Mouse (Mus musculus): ENCODE results near the gene Akap6.

Akap6 gene

DNA sequence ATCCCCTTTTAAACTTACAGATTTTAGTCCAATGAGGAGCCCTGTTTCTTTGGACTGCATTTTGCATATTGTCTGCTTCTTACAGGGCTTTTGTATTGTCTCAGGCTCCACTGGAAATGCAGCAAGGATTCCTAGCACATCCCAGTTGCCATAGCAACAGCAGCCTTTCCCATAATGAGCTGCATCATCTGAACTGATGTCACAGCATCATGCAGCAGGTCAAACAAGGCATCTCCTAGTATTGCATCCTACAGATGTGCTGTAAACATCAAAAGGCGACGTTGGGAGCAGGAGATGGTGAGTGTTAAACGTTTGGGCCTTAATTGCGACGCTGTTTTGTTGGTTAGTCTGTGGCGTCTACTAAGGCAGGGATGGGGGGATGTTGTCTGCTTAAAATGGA, at the start of gene Akap6:
Gene Akap6, plus strand, starts transcription at position 238 of the 400 bp plus-strand sequence.
- DNase-seq (ENCODE audit: low spot score): no peak

DNA sequence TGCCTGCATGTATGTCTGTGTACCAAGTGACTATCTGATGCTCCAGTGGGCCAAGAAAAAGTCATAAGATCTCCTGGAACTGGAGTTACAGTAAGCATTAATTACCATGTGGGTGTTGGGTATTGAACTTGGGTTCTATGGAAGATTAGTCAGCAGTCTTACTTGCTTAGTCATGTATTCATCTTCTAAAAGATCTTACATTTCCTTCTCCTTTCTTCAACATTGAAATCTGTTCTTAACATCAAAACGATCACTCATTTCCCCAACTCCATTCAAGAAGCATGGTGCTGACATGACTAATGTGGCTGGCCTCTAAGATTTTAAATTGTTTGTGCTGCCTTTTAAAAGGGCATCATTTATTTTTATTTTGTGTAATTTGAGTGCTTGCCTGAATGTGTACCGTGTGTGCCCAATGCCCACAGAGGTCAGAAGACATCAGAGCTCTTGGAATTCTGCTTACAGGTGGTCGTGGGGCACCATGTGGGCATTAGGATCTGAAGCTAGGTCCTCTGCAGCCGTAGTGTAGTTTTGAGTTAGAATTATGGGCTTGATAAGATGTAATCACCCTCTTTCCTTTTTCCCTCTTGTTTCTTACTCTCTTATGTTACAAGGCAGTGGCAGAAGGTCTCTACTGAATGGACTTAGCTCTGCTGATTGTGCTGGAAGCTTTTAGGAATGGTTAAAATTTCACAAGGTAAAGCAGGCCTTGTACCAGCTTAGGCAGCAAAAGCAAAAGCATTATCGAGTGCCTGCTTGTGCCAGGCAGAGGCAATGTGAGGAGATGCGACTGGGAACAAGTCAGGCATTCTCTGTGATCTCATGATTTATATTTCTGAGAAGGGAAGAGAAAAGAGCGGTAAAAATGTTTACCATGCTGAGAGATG, 36.0 kb upstream of the Akap6 start:
- no peak for DNase-seq (ENCODE audit: low spot score)

DNA sequence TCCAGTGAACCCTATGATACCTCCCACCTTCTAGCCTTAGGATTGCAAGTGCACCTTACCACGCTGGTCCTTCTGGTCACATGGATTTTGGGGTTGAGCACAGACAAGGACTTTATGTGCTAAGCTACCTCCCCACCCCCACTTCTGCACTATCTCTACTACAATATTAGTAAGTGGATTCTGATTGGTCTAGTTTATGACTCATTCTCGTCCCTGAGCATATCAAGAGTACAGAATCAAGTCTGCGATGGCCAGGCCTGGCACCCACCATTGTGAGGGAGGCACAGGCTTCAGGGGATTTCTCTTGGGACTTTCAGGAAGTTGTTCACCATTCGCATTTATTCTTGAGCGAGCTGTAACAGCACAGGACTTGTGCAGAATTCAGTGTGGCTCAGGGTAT, 34.2 kb upstream of the Akap6 start:
- DNase-seq (ENCODE audit: low spot score): no peak

DNA sequence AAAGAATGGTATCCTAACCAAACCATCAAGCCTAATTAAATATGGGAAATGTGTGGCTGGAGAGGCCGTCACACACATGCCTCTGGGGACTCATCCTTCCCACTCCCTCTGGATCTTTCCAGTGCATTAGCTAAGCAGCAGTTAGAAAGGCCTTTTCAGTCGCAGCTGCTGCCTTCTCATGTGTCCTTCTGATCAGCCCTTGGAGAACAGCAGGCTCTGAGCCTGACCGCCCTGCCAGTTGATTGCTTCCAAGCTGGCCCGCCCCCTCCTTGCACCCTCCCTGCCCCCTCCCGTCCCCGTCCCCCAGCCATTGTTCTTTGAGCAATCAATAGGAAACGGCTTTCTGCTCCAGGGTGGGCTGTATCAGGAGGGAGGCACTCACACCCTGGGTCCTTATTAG, 27.7 kb upstream of the Akap6 start:
- no peak for DNase-seq (ENCODE audit: low spot score)

DNA sequence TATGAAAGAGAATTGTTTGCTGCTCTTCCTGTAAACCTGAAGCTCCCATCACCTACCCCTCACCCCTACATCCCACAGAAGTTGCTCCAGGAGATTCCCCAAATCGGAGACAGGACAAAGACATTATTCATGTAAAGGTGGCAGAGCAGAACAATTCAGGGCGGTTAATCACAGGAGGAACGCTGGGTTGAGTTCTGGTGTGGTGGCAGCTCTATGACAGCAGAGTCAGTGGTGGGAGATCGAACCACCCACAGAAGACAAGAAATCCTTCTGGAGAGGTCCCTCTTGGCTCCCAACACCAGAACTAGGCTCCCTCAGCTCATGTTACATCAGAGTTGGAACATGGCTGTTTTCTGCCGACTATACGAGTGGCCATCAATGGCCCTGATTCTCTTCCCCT, 27.2 kb upstream of the Akap6 start:
- DNase-seq (ENCODE audit: low spot score): no peak

DNA sequence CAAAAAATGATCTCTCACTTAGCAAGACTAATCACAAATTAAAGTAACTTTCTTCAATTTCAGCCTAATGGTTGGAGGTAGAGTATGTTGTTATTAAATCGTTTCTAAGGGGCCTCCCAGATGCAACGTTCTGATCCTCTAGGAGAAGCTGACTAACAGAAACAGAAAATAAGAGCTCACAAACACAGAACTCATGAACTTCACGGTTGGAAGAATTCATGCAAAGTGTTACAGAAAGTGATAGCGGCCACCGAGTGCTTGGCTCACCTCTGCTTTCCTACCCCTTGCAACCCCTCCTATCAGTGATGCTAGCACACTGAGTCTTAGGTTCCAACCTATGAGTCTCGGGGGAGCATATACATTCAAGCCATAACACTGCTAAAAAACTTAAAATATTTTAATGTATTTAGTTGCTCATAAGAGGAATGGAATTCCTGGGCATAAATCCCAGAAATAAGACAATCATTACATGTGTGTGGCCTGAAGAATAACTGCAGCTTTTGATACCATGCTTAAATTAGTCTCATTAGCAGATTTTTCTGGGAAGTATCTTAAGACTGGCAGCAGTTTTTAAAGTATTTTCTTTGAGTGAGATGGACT, 25.7 kb upstream of the Akap6 start:
- DNase-seq (ENCODE audit: low spot score): no peak

DNA sequence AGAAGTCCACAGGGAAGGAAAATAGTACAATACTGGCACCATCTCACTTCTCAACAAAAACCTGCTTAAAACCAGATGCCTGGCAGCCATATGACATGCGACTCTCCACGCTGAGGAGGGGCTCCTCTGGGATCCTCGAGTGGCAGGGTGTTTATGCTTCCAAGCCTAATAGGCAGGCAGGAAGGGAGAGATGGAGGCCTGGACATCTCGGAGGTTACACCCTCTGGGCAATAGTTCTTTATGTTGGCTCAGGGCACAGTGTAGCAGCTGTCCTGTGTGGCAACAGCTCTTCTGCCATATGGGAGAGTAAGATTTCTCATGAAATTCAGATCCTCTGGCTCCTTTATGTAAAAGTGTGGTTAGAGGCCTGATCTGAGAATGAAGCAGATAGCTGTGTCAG, 24.2 kb upstream of the Akap6 start:
- DNase-seq (ENCODE audit: low spot score): no peak

DNA sequence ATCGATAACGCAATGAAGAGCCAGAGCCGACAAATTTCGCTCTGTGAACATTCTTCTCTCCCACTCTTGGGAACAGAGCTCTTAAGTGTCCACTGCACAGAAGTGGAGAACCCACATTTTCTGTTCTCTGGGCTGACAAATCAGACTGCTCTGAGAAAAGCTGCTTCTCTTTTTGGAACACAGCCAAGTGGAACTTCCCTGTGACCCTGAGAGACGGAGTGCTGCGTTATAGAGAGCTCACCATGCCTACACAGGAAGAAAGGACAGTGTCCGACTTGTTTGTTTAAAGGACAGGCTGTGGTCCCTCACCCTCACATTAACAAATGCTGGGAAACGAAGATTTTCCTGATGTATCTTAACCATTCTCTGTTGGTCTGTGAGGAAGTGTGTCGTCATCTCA, 11.8 kb upstream of the Akap6 start:
- no peak for DNase-seq (ENCODE audit: low spot score)

DNA sequence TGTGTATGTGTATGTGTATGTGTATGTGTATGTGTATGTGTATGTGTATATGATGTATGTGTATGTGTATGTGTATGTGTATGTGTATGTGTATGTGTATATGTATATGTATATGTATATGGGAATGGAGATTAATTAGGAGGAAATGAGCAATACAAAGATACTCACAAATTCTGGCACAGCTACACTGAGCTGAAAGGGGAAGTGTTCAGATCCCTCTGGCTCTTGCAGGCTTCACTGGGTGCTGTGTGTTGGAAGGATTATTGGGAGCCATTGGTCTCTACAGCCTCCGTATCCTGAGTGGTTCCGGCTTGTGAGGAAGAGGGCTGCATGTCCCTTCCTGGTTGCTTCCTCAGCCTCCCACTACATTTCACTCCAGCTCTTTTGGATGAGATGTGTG, 10.5 kb upstream of the Akap6 start:
- no peak for DNase-seq (ENCODE audit: low spot score)

DNA sequence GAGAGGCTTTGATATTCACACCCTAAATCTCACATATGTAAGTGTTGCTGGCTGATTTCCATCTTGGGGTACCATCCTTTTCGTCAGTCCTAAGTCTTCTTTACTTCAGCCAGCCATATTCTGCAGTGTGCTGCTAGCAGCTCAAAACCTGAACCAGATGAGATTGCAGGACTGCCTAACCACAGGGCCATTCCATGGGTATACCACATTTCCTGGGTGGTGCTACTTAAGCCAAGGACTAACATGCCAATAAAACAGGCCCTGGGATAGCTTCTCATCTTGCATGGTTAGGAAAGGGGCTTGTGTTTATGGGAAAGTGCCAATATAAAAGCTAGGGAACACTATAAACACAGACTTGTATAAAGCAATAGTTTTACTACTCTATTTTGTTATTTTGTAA, 7.6 kb upstream of the Akap6 start:
- no peak for DNase-seq (ENCODE audit: low spot score)

DNA sequence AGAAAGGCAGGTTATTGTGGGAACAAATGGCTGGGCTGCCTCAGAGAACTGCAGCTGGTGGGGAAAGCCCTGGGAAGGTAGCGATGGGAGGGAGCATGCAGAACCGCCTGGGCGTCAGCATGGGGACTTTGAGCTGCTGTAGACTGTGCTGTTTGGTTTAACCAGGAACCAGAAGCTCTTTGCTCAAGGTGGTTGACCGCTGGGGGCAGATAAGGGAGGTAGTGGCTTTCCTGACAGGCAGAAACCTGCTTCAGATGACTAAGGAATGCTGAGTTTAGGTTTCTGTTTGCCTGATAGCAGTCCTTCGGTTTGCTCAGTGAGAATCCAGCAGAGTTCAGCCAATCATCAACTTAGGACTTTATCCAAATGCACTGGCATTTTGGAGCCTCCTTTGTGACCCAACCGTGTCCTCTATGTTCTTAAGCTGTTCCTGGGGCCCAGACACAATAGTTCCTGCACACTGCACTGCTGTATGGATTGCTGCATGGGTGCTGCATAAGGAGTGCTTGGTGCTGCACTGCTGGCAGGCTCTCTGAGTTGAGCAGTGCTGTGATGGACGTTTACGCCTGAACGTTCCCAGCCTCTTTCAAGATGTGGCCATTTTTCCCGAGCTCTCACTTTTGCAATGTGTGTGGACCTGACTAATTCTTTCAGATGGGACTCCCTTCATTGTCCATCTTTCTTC, 6.8 kb upstream of the Akap6 start:
- no peak for DNase-seq (ENCODE audit: low spot score)

DNA sequence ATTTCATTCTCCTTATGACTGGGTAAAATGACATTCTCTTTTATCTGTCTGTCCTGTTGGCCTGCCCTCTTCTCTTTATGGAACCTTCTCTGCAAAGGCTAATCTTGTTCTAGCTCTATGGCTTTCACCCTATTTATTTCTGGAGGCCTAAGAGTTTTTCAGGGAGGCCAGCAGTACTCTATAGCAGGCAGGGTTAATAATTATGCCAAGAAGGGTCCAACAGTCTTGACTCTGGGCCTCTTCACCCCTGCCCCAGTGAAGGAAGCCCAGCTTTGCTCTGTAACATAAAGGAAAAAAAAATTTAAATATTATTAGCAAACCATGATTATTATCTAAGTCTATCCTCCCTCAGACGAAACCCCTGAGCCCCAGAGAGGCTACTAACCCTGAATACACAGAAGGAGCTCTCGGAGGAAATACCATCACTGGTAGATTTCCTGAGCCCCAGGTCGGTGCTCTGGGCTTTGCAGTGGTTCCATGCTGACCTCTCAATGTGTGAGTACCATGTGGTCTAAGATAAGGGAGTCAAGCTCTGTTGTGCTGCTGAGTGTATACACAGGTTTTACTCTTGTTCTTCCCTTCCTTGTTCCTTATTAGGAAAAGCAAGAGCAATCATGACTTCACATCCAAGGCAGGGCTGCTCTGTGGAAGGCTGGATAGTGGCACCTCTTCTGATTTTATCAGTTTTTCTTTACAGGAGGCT, 1.6 kb upstream of the Akap6 start:
- no peak for DNase-seq (ENCODE audit: low spot score)

DNA sequence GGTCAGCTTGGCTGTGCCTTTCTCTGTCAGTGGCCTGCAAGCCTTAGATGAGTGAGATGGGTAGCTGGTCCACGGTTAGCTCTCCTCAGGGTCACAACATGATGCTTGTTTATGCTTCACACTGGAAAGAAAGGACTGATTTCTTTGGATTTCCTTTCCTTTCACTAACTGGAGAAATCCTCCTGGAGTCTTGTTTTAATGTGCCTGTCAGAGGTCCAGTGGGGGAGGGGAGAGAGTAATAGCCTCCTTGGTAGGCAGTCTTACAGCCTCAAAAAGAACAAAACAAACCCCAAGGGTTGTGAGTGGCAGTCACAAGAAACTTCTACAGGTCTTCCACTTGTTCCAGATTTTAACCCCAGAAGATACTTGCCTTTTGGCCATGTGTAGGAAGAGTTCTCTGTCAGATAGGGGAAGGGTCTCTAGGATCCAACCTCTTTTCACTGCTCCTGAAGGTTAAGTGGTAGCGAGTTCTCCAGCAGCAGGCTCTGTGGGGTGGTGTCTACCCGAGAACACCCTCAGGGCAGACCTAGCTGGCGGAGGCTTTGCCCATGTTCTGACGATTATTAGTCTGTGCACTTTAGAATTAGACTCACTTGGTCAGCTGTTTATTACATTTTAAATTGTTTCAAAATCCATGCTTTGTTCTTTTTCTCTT, 780 bp upstream of the Akap6 start:
- DNase-seq (ENCODE audit: low spot score): no peak

DNA sequence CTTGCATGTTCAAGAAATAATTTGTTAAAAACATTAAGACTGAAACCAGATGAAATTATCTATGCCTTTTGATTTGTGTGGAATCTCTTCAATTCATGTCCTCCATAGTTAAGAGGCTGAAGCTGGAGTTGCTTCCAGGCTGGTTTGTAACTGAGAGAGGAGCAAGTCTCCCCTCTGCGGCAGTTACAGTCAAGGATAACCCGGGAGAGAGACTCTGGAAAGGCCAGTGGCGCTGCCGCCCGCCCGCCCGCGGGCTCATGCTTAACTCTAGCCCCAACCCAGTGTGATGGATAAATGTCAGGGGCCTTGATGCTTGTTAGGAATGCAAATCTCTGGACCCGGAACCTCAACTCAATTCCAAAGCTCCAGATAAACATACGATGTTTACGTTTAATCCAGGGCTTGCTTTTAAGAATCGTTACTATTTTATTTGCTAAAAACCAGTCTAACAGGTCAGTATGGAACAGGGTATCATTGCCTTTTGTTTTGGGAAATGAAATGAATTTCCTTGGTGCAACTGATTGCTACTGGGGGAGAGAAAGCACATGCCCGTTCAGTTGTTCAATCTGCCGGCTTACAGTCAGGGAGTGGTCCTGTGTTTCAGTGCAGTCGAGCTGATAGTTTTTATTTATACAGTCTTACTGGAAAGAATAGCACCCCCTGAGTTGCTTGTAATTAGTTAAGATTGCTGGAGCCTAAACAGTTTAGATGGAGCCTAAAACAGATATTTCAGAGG, 946 bp downstream of the Akap6 start:
- DNase-seq (ENCODE audit: low spot score): no peak

DNA sequence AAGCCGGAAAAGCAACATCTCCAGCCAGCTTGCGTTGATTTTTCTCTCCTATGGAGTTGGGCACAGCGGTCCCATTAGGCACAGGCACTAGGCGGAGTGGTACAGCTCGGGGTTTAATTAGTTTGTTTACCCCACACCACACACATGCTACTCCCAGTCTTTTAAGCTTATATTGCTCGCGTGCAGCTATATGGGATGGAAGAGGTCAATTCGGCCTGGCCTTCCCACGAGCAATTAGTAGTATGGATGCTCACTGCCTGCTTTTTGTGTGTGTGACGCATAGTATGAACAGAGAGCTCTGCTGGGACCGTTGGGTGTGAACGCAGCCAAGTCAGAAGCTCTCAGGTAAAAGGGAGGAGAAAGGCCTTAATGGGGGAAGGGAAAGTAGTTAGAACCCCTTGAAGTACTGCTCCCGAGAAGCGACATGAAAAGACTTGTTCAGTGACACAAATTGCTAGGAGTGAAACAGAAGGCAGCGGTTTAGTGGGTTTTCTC, 1.6 kb downstream of the Akap6 start:
- DNase-seq (ENCODE audit: low spot score): no peak

DNA sequence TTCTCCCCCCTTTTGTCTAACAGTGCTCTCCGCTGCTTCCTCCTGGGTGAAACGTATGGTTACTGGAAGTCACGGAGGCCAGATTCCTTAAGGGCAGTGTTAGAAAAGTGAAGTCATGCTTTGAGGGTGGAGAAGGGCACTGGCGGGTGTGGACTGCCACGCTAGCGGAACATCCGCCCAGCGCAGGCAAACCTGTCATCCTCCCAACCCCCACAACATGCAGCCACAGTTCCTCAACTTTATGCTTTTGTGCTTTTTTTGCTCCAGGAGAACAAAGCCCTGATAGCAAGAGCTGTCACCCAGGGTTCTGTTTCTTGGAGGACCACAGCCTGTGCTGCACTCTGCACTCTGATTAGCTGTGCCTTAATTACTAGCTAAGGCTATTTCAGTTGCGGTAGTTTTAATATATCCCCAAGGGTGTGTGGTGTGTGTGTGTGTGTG, 2.0 kb downstream of the Akap6 start:
- no peak for DNase-seq (ENCODE audit: low spot score)

DNA sequence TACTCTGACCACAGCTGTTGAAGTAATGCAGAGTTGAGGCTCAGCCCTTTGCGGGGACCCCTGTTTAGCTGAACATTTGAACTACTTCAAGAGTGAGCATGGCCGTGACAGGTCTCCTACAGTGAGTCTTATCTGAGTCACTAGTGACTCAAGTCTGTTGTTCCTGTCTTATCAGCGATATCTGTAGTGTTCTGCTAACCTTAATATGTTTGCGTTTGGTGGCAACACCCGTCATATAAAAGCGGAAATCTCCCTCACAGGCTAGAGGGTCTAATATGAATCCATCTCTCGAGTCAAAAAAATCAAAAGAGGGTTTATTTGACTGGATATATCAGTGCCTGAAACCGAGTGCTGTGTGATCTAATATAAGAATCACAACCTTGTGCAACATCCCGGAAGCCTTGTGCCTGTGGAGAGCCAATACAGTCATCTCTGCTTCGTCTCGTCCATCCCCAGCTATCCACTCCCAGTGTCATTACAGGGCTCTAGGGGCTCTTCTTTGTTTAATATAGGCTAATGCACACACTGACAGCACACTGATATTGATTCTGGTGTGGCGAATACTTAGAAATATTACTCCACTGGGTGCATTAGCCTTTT, 3.3 kb downstream of the Akap6 start:
- DNase-seq (ENCODE audit: low spot score): no peak

DNA sequence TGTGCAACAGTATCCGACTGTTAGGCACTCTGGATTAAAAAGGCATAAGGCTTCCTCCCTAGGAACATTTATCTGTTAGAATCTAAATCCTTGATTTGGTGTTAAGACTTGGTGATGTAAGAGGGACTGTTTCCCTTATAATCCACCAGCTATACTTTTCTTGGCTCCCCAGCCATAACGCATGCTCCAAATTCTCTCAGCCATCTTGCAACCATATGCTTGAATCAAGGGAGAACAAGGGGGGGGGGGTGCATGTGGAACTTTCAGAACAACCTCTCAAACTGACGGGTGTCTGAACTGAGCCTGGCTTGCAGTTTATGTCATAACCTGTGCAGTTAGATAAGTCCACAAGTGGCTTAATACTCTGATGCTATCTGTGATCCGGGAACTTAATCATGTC, 4.9 kb downstream of the Akap6 start:
- DNase-seq (ENCODE audit: low spot score): no peak

DNA sequence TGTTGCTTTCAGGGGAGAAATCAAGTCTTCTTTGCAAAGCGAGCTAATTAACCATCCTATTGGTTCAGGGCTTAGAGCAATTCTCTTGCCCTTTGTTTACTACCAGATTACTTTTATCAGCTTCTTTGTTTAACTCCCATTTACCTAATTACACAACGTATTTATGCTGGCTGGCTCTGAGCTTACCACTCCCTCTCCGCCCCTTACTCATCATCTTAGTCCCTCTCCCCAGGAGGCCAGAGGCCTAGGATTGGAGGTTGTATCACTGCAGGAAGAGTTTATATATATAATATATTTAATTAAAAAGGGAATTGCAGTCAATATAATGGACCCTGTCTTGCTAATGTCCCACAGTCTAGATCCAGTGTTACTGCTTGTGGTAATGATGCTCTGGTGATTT, 5.6 kb downstream of the Akap6 start:
- DNase-seq (ENCODE audit: low spot score): no peak

DNA sequence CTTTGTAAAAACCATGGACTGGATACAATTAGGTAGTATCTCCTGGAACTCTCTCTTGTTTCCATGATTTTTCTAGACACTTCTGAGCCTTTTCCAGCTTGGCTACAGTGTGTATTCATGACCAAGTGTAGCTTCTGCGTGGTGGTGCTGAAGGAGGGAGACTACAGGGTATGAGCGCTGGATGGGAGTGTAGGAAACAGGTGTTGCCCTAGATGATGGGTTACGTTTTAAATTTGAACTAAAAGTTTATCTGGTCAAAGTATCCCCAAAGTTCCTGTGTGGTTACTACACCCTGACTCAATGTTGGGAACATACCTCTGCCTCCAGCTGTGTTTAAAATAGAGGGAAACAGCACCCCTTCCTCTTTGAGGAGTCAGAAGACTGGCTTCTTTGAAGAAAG, 12.2 kb downstream of the Akap6 start:
- DNase-seq (ENCODE audit: low spot score): no peak
